Mouse (Mus musculus): ENCODE measurements around the gene Pdhx.

- TF ChIP-seq POLR2A (IDR thresholded peaks at IDR 0.05; ENCODE audit: low read depth, low read length) (no peak), CTCF (IDR thresholded peaks at IDR 0.05; ENCODE audit: extremely low read depth, insufficient read length, insufficient replicate concordance, low read depth, low read length) (no peak)
Measured at GRCm38 (mm10) chr2:103067552-103068207, 5.6 kb downstream of the Pdhx start.

All from small intestine, adult 2 months (tissue).